Mouse (Mus musculus) testis, postnatal 10 days (tissue): ENCODE measurements around the gene Mars.

Experiments
- DNase-seq: peaks from one replicate; pipeline ENCODE4 v3.0.0; 2021; ENCODE audit warnings: low spot score

The Mars gene

GRCm38 (mm10) chr10:127286730-127287129 is 24.9 kb downstream of the Mars start:
- peak; percentile 61 for DNase-seq

- DNase-seq = no peak
Measured at GRCm38 (mm10) chr10:127286194-127286593, 25.4 kb downstream of the Mars start.

DNA sequence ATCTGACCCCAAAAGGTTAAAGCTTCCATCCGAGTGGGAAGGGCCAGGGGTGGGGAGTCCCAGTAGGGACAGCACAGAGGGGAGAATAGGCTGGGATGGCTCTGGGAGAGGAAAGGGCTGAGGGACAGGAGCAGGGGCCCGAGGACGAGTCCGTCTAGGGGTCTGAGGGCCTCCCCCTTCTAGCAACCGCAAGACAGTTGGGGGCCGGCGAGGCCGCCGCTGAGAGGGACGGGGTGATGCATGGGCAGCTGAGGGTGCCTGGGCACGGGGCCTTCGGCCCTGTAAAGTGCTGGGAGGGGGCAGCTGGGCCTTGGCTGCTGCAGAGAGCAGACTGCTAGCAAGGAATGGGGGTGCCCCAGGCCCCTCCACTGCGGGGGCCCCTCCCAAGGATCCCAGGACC is 25.9 kb downstream of the Mars start:
- DNase-seq = no peak

GRCm38 (mm10) chr10:127284724-127285500 is 26.7 kb downstream of the Mars start:
- no peak for DNase-seq

DNA sequence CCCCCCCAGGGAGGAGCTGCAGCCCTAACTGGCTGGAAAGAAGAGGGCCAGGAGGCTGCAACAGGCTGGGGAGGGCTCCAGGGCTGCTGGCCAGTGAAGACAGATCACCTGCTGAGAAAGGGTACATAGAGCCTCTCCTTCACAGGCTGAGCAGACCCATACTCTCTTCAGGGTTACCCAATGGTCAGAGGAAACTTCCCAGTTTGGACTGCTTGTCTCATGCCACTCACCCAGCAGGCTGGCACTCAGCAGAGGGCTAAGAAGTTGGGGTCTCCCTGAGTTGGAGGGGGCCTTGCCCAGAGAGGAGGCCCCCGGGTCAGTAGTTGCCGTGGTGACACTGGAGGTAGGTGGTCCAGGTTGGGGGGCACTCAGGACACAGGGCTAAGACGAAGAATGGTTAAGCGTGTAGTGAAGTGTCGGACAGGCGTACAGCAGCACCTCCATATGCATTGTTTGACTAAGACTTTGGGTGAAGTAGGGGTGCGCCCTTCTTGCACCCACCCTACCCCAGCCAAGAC is 27.4 kb downstream of the Mars start:
- no peak for DNase-seq

DNA sequence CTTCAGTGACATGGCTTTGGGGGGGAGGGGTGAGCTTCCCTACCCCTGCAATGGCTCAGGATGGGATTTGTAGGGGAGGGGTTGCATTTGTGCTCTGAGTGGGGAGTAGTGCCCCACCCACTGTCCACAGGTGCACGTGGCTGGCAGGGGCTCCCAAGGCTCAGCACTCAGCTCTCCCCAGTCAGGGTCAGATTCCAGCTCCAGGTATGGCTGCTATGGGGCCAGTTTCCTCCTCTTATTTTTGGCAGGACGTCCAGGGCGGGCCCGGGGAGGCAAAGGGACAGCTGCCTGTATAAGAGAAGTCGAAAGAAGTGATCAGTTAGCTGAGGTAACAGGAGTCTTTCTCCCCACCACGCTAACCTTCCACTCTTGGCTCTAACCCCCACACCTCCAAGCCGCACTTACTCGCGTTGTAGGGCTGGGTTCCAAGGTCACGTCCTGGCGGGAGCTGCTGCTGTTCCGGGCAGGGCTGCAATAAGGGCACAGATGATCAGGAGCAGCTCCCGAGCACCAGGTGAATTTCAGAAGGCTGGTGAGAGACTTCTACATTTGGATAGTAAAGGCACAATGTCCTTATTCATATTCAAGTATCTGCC is 28.9 kb downstream of the Mars start:
- DNase-seq = no peak

GRCm38 (mm10) chr10:127281316-127281715 is 30.3 kb downstream of the Mars start:
- no peak for DNase-seq

- DNase-seq = no peak
Measured at GRCm38 (mm10) chr10:127279730-127280129, 31.9 kb downstream of the Mars start.

GRCm38 (mm10) chr10:127274261-127275022 is 37.1 kb downstream of the Mars start:
- no peak for DNase-seq

DNA sequence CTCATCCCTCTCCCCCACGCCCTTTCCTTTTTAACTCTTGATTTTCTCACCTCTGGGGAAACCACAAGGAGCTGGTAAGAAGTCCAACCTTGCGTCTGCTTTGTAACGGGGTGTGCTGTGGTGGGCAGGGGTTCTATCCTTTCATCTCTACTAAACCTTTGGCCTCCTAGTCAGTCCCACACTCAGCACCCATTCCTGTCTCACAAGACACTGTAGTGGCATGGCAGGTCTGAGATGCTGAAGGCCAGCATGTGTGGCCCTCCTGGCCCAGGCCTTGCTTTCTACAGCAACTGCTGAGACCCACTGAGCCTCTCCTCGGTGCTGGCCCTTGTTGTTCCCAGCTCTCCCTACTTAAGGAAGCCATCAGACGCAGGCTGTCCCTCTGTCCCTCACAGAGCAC is 39.2 kb downstream of the Mars start:
- no peak for DNase-seq

DNA sequence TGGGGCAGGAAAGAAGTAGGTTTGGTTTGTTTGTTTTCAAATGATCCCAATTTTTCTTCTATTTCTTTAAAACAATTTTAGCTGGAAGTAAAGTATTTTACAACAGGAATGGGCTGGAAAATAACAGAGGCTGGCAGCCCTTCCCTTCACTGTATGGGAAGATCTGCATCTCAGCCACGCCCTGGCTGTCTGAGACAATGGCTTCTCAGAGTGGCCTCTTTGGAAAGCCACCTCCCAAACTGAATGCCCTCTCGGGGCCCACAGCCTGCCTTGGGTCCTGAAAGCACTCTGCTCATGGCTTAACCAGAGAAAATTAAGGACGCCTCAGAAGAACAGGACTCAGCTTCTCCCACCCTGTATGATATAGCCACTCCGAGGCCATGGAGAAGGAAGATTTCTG is 41.7 kb downstream of the Mars start:
- DNase-seq = no peak

GRCm38 (mm10) chr10:127269036-127269435 is 42.5 kb downstream of the Mars start:
- DNase-seq = no peak

GRCm38 (mm10) chr10:127268401-127268800 is 43.2 kb downstream of the Mars start:
- no peak for DNase-seq

DNA sequence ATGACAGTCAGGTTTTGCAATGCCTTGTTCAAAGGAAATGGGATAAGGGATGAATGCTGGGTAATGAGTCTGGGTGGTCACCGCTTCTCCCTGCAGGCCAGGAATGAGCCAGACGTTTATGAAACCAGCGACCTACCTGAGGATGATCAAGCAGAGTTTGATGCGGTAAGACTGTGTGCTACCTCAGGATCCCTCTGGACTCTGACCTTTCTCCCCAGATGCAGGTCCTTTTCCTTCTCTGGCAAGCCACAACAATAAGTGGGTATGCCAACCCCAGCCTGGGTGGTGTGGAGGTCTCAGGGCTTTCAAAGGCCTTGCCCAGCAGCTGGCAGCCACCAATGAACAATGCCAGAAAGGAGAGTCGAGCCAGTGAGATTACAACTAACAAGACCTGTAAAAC is 44.3 kb downstream of the Mars start:
- no peak for DNase-seq

DNA sequence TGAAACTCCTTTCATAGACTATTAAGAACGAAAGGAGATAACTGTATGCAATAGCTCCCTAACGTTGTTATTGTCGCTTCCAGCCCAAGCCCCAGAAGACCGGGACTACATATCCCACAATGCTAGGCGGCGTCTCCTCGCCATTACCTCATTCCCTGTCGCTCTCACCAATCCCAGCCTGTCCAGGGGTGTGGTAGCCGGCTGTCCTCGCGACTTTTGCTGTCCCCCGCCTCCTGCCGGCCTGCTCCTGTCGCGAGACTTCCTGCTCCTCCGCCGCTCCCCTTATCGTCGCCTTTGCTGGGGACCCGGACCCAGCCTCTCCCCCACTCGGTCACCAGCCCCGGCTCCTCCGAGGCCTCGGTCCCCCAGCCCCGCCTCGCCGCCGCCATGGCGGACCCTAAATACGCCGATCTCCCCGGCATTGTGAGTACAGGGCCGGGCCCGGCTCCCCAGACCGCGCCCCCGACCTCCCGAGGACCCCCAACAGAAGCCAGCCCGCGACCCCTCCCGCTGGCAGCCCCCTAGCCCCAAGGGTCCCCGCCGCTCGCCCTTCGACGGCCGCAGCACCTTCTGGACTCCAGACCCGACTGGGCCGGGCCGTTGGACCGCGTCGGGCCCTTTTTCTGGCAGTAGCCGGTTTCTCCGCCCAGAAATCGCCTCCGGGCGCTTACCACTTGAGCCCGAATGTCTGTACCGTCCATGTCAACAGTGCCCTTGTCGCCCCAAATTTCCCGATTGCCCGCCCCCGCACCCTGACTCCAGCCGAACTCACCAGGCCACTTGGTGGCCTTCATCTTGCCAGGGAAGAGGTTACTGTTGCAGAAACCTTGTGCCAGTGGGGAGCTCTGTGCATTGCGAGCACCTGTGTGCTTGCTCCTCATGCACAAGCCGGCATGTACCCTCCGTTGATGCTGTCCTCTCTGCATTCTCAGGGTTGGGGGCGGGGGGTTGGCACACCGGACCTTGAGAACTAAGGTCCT is 45.2 kb downstream of the Mars start, which contains the start of gene Dctn2:
TSS of gene Dctn2 (plus strand) at position 257 of the 980 bp plus-strand sequence.
- peak; percentile 92 for DNase-seq

DNA sequence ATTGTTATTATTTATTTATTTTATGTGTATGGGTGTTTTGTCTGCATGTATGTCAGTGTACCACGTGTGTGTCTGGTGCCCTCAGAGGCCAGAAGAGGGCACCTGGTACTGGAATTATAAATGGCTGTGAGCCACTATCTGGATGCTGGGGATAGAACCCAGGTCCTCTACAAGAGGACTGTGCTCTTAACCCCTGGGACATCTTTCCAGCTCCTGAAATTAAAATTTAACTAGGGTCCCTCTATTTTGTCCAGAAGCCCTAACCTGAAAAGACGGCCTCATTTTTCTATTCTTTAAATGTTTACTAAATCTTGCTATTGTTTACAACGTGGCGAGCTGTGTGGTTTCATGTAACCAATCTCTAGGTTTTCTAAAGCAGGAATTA is 45.9 kb downstream of the Mars start:
- DNase-seq = no peak

- no peak for DNase-seq
Measured at GRCm38 (mm10) chr10:127264971-127265370, 46.6 kb downstream of the Mars start.

DNA sequence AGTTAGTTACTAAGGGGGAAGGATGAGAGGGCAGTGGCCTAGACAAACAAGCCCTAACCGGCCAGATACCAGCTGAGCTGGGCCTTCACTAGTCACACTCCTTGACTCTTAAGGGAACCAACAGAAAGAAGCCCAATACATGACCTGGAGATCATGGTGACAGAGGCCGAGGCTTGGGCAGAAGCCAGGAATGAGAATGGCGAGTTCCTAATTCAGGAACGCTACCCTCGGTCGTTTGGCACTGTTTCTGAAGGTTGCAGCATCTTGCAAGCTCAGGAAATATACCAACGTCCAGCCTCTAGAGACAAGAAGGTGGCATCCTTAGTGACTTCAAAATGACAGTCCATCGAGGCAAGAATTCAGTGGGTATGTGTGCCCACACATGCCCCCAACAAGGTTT is 47.2 kb downstream of the Mars start:
- DNase-seq = no peak

- no peak for DNase-seq
Measured at GRCm38 (mm10) chr10:127263631-127264030, 48.0 kb downstream of the Mars start.

DNA sequence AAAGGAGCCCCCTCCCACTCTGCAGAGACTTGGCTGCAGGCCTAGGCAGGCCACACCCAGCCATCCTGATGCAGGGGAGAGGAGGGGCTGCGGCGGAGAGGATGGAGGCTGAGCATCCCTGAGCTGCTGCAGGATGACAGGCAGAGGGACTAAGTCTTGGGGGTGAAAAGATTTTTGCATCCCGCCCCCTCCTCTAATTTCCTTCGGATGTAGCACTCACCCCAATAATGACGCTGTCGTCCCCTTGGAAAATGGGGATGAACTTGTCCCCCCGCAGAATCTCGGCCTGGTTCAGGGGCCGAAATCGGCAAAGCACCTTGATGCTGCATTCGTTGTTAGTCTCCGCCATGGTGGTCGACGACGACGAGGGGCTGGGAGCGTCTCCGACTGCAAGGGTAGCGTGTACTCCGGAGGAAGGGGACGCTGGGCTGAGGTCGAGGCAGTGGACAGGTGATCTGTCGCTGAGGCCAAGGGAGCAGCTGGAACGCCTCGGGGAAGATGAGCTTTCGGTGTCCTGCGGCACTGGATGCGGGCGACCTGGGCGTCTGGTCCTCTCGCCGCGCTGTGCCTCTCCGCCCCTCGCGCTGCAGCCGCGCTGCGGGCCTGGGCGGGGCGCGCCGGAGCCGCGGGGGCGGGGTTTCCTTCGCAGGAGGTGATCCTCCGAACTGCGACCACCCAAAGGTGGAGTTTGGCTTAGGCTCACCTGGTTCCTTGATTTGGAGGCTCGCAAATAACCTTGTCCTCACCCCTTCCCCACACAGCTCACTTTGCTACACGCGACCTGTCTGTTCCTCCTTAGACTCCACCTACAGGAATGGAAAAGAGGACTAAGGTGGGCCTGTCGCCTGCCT is 48.8 kb downstream of the Mars start, which contains the start of gene Kif5a:
TSS of gene Kif5a (minus strand) at position 801 of the 851 bp plus-strand sequence.
- DNase-seq = peak; percentile 66
